In genomic region chr4:58911831-58912628, GRCm38 (mm10) we compare ENCODE assay signal across 8 mouse cellular contexts. TPM values are rescaled to one million over a fixed set of nuclear protein-coding genes. Genes with fewer than 3 reads are reported as not detected.
A peak's percentile ranks its signal among the peaks of the same experiment; 100 is the strongest.
DNase-seq lines count a peak whose midpoint lies in the region; ATAC-seq and TF ChIP-seq lines count a peak whose summit lies in the region.

No protein-coding gene starts in this region.

- H3K4me3 ChIP-seq in G1E (ENCODE audit: low read depth, low read length): peak overlapping the region; percentile 94
- H3K4me3 ChIP-seq in brown adipose tissue, adult 24 weeks (ENCODE audit: insufficient read depth, low read depth, low read length): peak overlapping the region; percentile 88
- peak overlapping the region; percentile 86 for H3K4me3 ChIP-seq in forebrain, embryonic 16.5 days (replicated peaks; ENCODE audit: low read length)

- H3K36me3 ChIP-seq in G1E (replicated peaks): peaks cover 6% of the 10 kb centered on the region
- H3K36me3 ChIP-seq in forebrain, embryonic 16.5 days (ENCODE audit: control insufficient read depth, insufficient read depth): no peaks in the 10 kb centered on the region

- TF ChIP-seq CTCF in G1E (IDR thresholded peaks at IDR 0.05; ENCODE audit: low read depth, low read length): no peak

- peak overlapping the region; percentile 92 for H3K27ac ChIP-seq in brown adipose tissue, adult 24 weeks (replicated peaks; ENCODE audit: low read depth, low read length)
- H3K27ac ChIP-seq in forebrain, embryonic 16.5 days (ENCODE audit: low read length): peak overlapping the region; percentile 97

- DNase-seq in G1E (ENCODE audit: low spot score): peak; percentile 76
- peak; percentile 78 for DNase-seq in heart, postnatal 14 days
- DNase-seq in layer of hippocampus, postnatal 10 days (ENCODE audit: low spot score in 2 of 2): peak; percentile 69 to 76
- DNase-seq in lung, postnatal 10 days: peak; percentile 70
- DNase-seq in ovary, postnatal 10 days (ENCODE audit: low spot score): peak; percentile 77
- peak; percentile 40 to 53 for DNase-seq in thymus, postnatal 10 days (ENCODE audit: low spot score in 2 of 2)

- ATAC-seq in G1E (ENCODE audit: extremely low read depth, insufficient number of reproducible peaks, low FRiP score, poor library complexity, severe bottlenecking): no peak
- ATAC-seq in forebrain, embryonic 16.5 days: peak; percentile 85

- peak overlapping the region; percentile 64 for H3K4me2 ChIP-seq in forebrain, embryonic 16.5 days (ENCODE audit: low read length)

- H3K9me3 ChIP-seq in G1E (replicated peaks): no peaks in the 10 kb centered on the region
- H3K9me3 ChIP-seq in forebrain, embryonic 16.5 days (ENCODE audit: control insufficient read depth, low read length): no peaks in the 10 kb centered on the region

- H3K27me3 ChIP-seq in G1E (ENCODE audit: insufficient read depth, low read length): peaks cover 2% of the 10 kb centered on the region
- H3K27me3 ChIP-seq in forebrain, embryonic 16.5 days (replicated peaks; ENCODE audit: control insufficient read depth, insufficient read depth, low read length): no peaks in the 10 kb centered on the region

- WGBS in forebrain, embryonic 16.5 days: under 1% methylated on average over 88 of the region's 126 CpGs

- intact Hi-C loops in heart, postnatal 14 days (cut with DNase I): loop anchor here (5.0 kb wide), 1 partner anchor 90 kb away; the partner anchor contains the start of gene Gm20503

- H3K9ac ChIP-seq in forebrain, embryonic 16.5 days (replicated peaks; ENCODE audit: low read depth, low read length): peak overlapping the region; percentile 97

- peaks cover 48% of the 10 kb centered on the region for H3K4me1 ChIP-seq in G1E (ENCODE audit: insufficient read depth, low read depth, low read length)
- H3K4me1 ChIP-seq in brown adipose tissue, adult 24 weeks (ENCODE audit: control insufficient read depth, insufficient read depth, insufficient read length, low read length): peaks cover 5% of the 10 kb centered on the region; the same call in 1 of the 2 replicates
- H3K4me1 ChIP-seq in forebrain, embryonic 16.5 days (replicated peaks; ENCODE audit: control insufficient read depth, insufficient read depth, low read length): peaks cover 11% of the 10 kb centered on the region

RNA-seq across cellular contexts. Expression of gene Ecpas, which starts 0.5 kb away (rescaled TPM):
- total RNA-seq in G1E (2014; fragmentation: Nextera tagmentation): 243 and 278 TPM in 2 replicates
- 91.0 and 92.5 TPM in 2 replicates for total RNA-seq in G1E (2017)
- polyA plus RNA-seq in G1E (2012): 27.1 and 28.7 TPM in 2 replicates
- polyA plus RNA-seq in brown adipose tissue, adult 24 weeks (2012; ENCODE audit: insufficient read depth, insufficient read length, missing spikeins): 34.3 and 36.3 TPM in 2 replicates
- 28.8 and 32.5 TPM in 2 replicates for polyA plus RNA-seq in forebrain, embryonic 16.5 days (2015; fragmentation: Nextera tagmentation; extraction: Ambion mirVana)
- 100 to 1,000 TPM; 166 to 176 TPM for total RNA-seq in heart, postnatal 14 days (2021)
- total RNA-seq in layer of hippocampus, postnatal 10 days (2021): 100 to 1,000 TPM; 136 to 153 TPM

RNA-seq across cellular contexts. Expression of gene Zkscan16, which starts 31.4 kb away (rescaled TPM):
- total RNA-seq in G1E (2014; fragmentation: Nextera tagmentation): not detected in 2 replicates
- total RNA-seq in G1E (2017): 0.12 and 0.22 TPM in 2 replicates
- polyA plus RNA-seq in G1E (2012): not detected in 2 replicates
- not detected in 2 replicates for polyA plus RNA-seq in brown adipose tissue, adult 24 weeks (2012; ENCODE audit: insufficient read depth, insufficient read length, missing spikeins)
- polyA plus RNA-seq in forebrain, embryonic 16.5 days (2015; fragmentation: Nextera tagmentation; extraction: Ambion mirVana): 1.3 and 1.7 TPM in 2 replicates
- total RNA-seq in heart, postnatal 14 days (2021): not detected
- total RNA-seq in layer of hippocampus, postnatal 10 days (2021): 10 to 100 TPM; 22.5 to 26.9 TPM

Comparison
In these comparisons a context has a peak if more than half of its experiments do, and no peak if none do; other contexts are left out.
1. RNA of gene Zkscan16, which starts 31.4 kb away (total RNA-seq): 22.5 to 26.9 TPM in layer of hippocampus, postnatal 10 days; 0.12 to 0.22 TPM in G1E and not detected in heart, postnatal 14 days; every median in the first group is over 10 times any median in the second.
2. Peak in every context shown above with its lines, with median percentiles within 50 percentile points of each other: DNase-seq and H3K4me3 ChIP-seq.